Mouse (Mus musculus): ENCODE results near the gene Trim72. TPM values are rescaled to one million over a fixed set of nuclear protein-coding genes. Genes with fewer than 3 reads are reported as not detected.

Trim72 gene
- polyA plus RNA-seq, 1 experiment from 2014 or later, result not detected

- Histone ChIP-seq H3K27me3 (replicated peaks; ENCODE audit: control insufficient read depth, insufficient read depth, low read length) (no peaks in the 10 kb centered on the region), H3K36me3 (ENCODE audit: control insufficient read depth, insufficient read depth, low read length) (no peaks in the 10 kb centered on the region), H3K9me3 (replicated peaks; ENCODE audit: control insufficient read depth, low read length) (no peaks in the 10 kb centered on the region), H3K9ac (ENCODE audit: low read length) (no peak overlapping the region), H3K4me2 (ENCODE audit: low read length) (no peak overlapping the region), H3K27ac (ENCODE audit: low read depth, low read length) (no peak overlapping the region), H3K4me1 (ENCODE audit: control insufficient read depth, insufficient read depth, low read length) (no peaks in the 10 kb centered on the region), H3K4me3 (ENCODE audit: low read depth, low read length) (no peak overlapping the region)
- ATAC-seq (no peak), DNase-seq (ENCODE audit: low spot score) (no peak)
- 71% methylated on average over 7 of the region's 7 CpGs for WGBS
Observed at GRCm38 (mm10) chr7:128058576-128058975, 54.8 kb downstream of the Trim72 start.

- Histone ChIP-seq H3K36me3 (ENCODE audit: control insufficient read depth, insufficient read depth, low read length) (no peaks in the 10 kb centered on the region), H3K9me3 (replicated peaks; ENCODE audit: control insufficient read depth, low read length) (no peaks in the 10 kb centered on the region), H3K9ac (ENCODE audit: low read length) (no peak overlapping the region), H3K4me2 (ENCODE audit: low read length) (no peak overlapping the region), H3K4me1 (ENCODE audit: control insufficient read depth, insufficient read depth, low read length) (no peaks in the 10 kb centered on the region), H3K27ac (ENCODE audit: low read depth, low read length) (no peak overlapping the region), H3K4me3 (ENCODE audit: low read depth, low read length) (no peak overlapping the region), H3K27me3 (replicated peaks; ENCODE audit: control insufficient read depth, insufficient read depth, low read length) (no peaks in the 10 kb centered on the region)
- no peak for DNase-seq (ENCODE audit: low spot score)
- ATAC-seq, result no peak
- WGBS, result 78% methylated on average over 4 of the region's 4 CpGs
Observed at GRCm38 (mm10) chr7:128059091-128059490, 55.3 kb downstream of the Trim72 start.

Other genes starting within 250 kb of the Trim72 start
- gene Orai3, start 234.1 kb upstream of the Trim72 start, polyA plus RNA-seq (2014; fragmentation: Nextera tagmentation; extraction: Ambion mirVana), result 3.3 and 4.2 TPM in 2 replicates
- gene Setd1a, start 227.3 kb upstream of the Trim72 start, polyA plus RNA-seq (2014; fragmentation: Nextera tagmentation; extraction: Ambion mirVana), result 17.0 and 18.0 TPM in 2 replicates
- not detected in 2 replicates for gene Gm49388, start 218.3 kb upstream of the Trim72 start, polyA plus RNA-seq (2014; fragmentation: Nextera tagmentation; extraction: Ambion mirVana)
- gene Hsd3b7, start 203.3 kb upstream of the Trim72 start, polyA plus RNA-seq (2014; fragmentation: Nextera tagmentation; extraction: Ambion mirVana), result 6.9 and 9.7 TPM in 2 replicates
- 9.7 and 11.1 TPM in 2 replicates for gene Stx4a, start 179.7 kb upstream of the Trim72 start, polyA plus RNA-seq (2014; fragmentation: Nextera tagmentation; extraction: Ambion mirVana)
- gene Stx1b, start 179.4 kb upstream of the Trim72 start, polyA plus RNA-seq (2014; fragmentation: Nextera tagmentation; extraction: Ambion mirVana), result 15.7 and 22.3 TPM in 2 replicates
- gene Zfp646, start 127.7 kb upstream of the Trim72 start, polyA plus RNA-seq (2014; fragmentation: Nextera tagmentation; extraction: Ambion mirVana), result 12.0 and 16.8 TPM in 2 replicates
- 24.1 and 29.1 TPM in 2 replicates for gene Zfp668, start 127.1 kb upstream of the Trim72 start, polyA plus RNA-seq (2014; fragmentation: Nextera tagmentation; extraction: Ambion mirVana)
- 0.61 and 0.63 TPM in 2 replicates for gene Prss53, start 113.0 kb upstream of the Trim72 start, polyA plus RNA-seq (2014; fragmentation: Nextera tagmentation; extraction: Ambion mirVana)
- not detected in 2 replicates for gene Gm21974, start 108.5 kb upstream of the Trim72 start, polyA plus RNA-seq (2014; fragmentation: Nextera tagmentation; extraction: Ambion mirVana)
- gene Vkorc1, start 108.3 kb upstream of the Trim72 start, polyA plus RNA-seq (2014; fragmentation: Nextera tagmentation; extraction: Ambion mirVana), result 61.5 and 69.9 TPM in 2 replicates
- 108 and 131 TPM in 2 replicates for gene Bckdk, start 99.9 kb upstream of the Trim72 start, polyA plus RNA-seq (2014; fragmentation: Nextera tagmentation; extraction: Ambion mirVana)
- gene Kat8, start 91.4 kb upstream of the Trim72 start, polyA plus RNA-seq (2014; fragmentation: Nextera tagmentation; extraction: Ambion mirVana), result 51.1 and 56.7 TPM in 2 replicates
- gene Prss8, start 73.8 kb upstream of the Trim72 start, polyA plus RNA-seq (2014; fragmentation: Nextera tagmentation; extraction: Ambion mirVana), result 0.17 TPM in 1 of 2 replicates, not detected in the other
- 12.3 and 12.9 TPM in 2 replicates for gene Prss36, start 57.2 kb upstream of the Trim72 start, polyA plus RNA-seq (2014; fragmentation: Nextera tagmentation; extraction: Ambion mirVana)
- gene Fus, start 36.5 kb upstream of the Trim72 start, polyA plus RNA-seq (2014; fragmentation: Nextera tagmentation; extraction: Ambion mirVana), result 55.9 and 60.1 TPM in 2 replicates
- 7.1 and 11.5 TPM in 2 replicates for gene Pycard, start 10.1 kb upstream of the Trim72 start, polyA plus RNA-seq (2014; fragmentation: Nextera tagmentation; extraction: Ambion mirVana)
- 0.22 and 0.41 TPM in 2 replicates for gene Itgam, start 58.7 kb downstream of the Trim72 start, polyA plus RNA-seq (2014; fragmentation: Nextera tagmentation; extraction: Ambion mirVana)
- gene Gm49368, start 58.7 kb downstream of the Trim72 start, polyA plus RNA-seq (2014; fragmentation: Nextera tagmentation; extraction: Ambion mirVana), result not detected in 2 replicates
- gene Itgax, start 125.6 kb downstream of the Trim72 start, polyA plus RNA-seq (2014; fragmentation: Nextera tagmentation; extraction: Ambion mirVana), result 0.06 TPM in 1 of 2 replicates, not detected in the other
- gene Itgad, start 150.4 kb downstream of the Trim72 start, polyA plus RNA-seq (2014; fragmentation: Nextera tagmentation; extraction: Ambion mirVana), result not detected in 2 replicates
- 0.27 TPM in 1 of 2 replicates, not detected in the other for gene Cox6a2, start 202.4 kb downstream of the Trim72 start, polyA plus RNA-seq (2014; fragmentation: Nextera tagmentation; extraction: Ambion mirVana)
- 5.7 and 6.6 TPM in 2 replicates for gene Armc5, start 233.4 kb downstream of the Trim72 start, polyA plus RNA-seq (2014; fragmentation: Nextera tagmentation; extraction: Ambion mirVana)
- gene 9130023H24Rik, start 234.1 kb downstream of the Trim72 start, polyA plus RNA-seq (2014; fragmentation: Nextera tagmentation; extraction: Ambion mirVana), result 8.3 and 9.0 TPM in 2 replicates
- 12.4 and 17.6 TPM in 2 replicates for gene Tgfb1i1, start 242.9 kb downstream of the Trim72 start, polyA plus RNA-seq (2014; fragmentation: Nextera tagmentation; extraction: Ambion mirVana)

Measured in forebrain, embryonic 14.5 days (tissue).